Mouse (Mus musculus): ENCODE results near the gene Bcr. TPM values are rescaled to one million over a fixed set of nuclear protein-coding genes. Genes with fewer than 3 reads are reported as not detected.

Gene Bcr
- polyA plus RNA-seq, 1 experiment from 2014 or later = 1.6 TPM

DNA sequence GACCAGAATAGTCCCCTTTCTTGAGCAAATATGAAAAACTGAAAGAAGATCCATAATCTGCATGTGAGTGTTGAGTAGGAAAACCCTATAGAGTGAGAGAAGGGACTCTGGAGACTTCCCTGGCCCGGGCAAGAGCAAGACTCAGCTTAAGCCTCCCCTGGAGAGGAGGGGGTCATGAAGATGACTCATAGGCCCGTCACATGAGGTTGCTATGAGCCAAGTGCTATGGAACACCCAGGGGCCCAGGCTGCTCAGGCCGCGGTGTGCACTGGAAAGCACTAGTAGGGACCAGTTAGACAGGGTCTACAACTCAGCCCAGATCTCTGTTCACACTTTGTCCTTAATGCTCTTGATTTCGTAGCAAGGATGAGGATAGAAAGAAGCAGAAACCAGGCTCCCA lies 54.8 kb downstream of the Bcr start:
- no peaks in the 10 kb centered on the region for H3K36me3 ChIP-seq
- no peak overlapping the region for H3K9ac ChIP-seq
- 59% methylated on average over 5 of the region's 5 CpGs for WGBS (ENCODE audit: insufficient replicate concordance)
- ATAC-seq (ENCODE audit: low read depth) (no peak), DNase-seq (no peak)
- H3K4me2 ChIP-seq = no peak overlapping the region
- H3K27me3 ChIP-seq = no peaks in the 10 kb centered on the region
- H3K4me1 ChIP-seq (replicated peaks) = peaks cover 6% of the 10 kb centered on the region; the same call in 1 of the 2 replicates
- no peak overlapping the region for H3K4me3 ChIP-seq (replicated peaks)
- H3K27ac ChIP-seq = no peak overlapping the region
- H3K9me3 ChIP-seq (replicated peaks) = no peaks in the 10 kb centered on the region

DNA sequence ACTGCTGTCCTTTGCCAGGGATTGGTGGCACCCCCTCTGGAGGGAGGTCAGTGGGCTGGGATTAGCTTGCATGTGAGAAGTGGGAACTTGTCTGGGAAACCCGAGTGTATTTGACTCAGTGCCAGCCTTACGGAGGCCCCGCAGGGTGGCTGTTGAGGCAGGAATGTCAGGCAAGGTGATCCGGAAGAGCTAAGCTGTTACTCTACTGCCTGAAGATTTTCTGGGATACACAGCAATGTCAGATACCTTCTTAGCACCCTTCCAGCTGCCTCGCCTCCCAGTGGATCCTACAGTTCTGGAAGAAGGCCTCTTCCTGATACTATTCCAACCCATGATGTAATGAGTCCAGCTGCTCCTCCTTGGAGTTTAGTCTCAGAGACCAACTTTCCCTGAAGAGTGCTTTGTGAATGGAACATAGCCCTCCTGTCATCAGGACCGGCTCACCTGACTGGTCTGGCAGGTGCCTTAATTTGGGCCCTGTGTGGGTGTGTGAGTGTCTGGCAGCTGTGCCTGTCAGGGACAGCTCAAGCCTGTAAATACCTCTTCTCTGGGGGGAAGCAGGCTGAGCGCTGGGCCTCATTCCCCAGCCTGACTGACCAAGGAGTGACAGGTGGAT lies 56.6 kb downstream of the Bcr start:
- H3K4me1 ChIP-seq (replicated peaks) = peaks cover 17% of the 10 kb centered on the region
- no peak overlapping the region for H3K4me2 ChIP-seq
- H3K36me3 ChIP-seq = no peaks in the 10 kb centered on the region
- no peak overlapping the region for H3K27ac ChIP-seq
- no peak overlapping the region for H3K4me3 ChIP-seq (replicated peaks)
- 74% methylated on average over 7 of the region's 7 CpGs for WGBS (ENCODE audit: insufficient replicate concordance)
- DNase-seq (no peak), ATAC-seq (ENCODE audit: low read depth) (no peak)
- no peak overlapping the region for H3K9ac ChIP-seq
- no peaks in the 10 kb centered on the region for H3K9me3 ChIP-seq (replicated peaks)
- no peaks in the 10 kb centered on the region for H3K27me3 ChIP-seq

DNA sequence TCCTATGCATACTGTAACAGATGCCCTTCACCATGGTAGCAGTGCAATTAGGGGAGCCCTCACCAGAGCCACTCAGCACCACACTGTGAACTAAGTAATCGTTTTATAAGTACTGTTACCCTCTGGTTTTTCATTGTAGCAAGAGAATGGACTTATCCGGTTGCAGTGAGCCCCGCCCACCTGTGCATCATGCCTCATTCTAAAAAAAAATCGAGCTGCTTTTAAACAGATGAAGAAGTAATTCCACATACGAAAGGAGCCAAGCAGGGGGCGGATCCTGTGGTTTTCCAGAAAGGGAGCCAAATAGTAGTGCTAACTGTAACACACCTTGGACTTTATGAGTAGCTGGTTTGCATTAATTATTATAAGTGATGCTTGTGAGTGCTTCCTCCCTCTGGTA lies 58.1 kb downstream of the Bcr start:
- H3K4me1 ChIP-seq (replicated peaks) = peaks cover 17% of the 10 kb centered on the region
- ATAC-seq (ENCODE audit: low read depth) (no peak), DNase-seq (no peak)
- no peak overlapping the region for H3K4me3 ChIP-seq (replicated peaks)
- no peak overlapping the region for H3K27ac ChIP-seq
- H3K36me3 ChIP-seq = no peaks in the 10 kb centered on the region
- H3K4me2 ChIP-seq = no peak overlapping the region
- WGBS (ENCODE audit: insufficient replicate concordance) = 62% methylated on average over 6 of the region's 6 CpGs
- no peaks in the 10 kb centered on the region for H3K9me3 ChIP-seq (replicated peaks)
- H3K27me3 ChIP-seq = no peaks in the 10 kb centered on the region
- no peak overlapping the region for H3K9ac ChIP-seq

DNA sequence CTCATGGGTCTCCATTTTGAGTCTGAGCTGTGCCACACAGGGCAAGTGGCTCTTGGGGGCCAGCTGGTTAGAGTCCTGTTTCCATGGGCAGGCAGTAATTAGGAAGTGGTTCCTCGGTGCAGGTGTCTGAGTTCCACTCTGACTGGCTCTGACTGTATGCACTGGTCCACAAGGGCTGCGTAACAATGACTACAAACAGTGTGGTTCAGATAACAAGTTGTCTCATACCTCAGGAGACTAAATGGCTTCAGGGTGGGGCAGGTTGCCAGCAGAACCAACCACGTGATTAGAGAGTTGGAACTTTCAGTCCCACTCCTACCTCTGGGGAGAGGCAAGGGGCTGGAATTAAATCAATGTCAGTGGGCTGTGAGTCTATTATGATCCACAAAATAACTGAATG lies 59.0 kb downstream of the Bcr start:
- no peak overlapping the region for H3K9ac ChIP-seq
- no peaks in the 10 kb centered on the region for H3K36me3 ChIP-seq
- WGBS (ENCODE audit: insufficient replicate concordance) = 18% methylated on average over 3 of the region's 3 CpGs
- 0 out of 2 replicates have a peak, but pooled peaks have one; percentile 46 for ATAC-seq (ENCODE audit: low read depth)
- H3K4me1 ChIP-seq (replicated peaks) = peaks cover 17% of the 10 kb centered on the region
- H3K9me3 ChIP-seq (replicated peaks) = no peaks in the 10 kb centered on the region
- no peak overlapping the region for H3K4me3 ChIP-seq (replicated peaks)
- DNase-seq = no peak
- no peaks in the 10 kb centered on the region for H3K27me3 ChIP-seq
- no peak overlapping the region for H3K27ac ChIP-seq
- H3K4me2 ChIP-seq = no peak overlapping the region

DNA sequence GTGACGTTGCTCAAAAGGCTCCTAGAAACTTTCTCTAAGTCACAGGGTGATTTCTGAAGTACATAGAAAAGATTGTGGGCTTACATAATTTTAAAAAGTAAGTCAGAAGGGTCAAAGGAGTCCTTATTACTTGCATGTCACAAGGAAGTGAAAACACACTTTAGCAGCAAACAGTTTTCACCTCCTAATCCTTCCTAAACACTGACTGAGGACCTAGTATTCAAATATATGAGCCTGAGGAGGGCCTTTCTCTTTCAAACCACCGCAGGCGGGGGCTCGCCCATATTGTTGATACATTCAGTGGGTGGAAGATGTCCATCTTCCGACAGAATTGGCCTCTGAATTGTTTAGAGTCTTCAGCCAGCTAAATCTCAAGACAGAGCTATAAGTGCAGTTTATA lies 59.8 kb downstream of the Bcr start:
- ATAC-seq (ENCODE audit: low read depth) = no peak
- Histone ChIP-seq H3K27me3 (no peaks in the 10 kb centered on the region), H3K27ac (no peak overlapping the region), H3K36me3 (no peaks in the 10 kb centered on the region), H3K9me3 (replicated peaks) (no peaks in the 10 kb centered on the region), H3K4me2 (no peak overlapping the region), H3K9ac (no peak overlapping the region), H3K4me3 (replicated peaks) (no peak overlapping the region), H3K4me1 (replicated peaks) (peaks cover 17% of the 10 kb centered on the region)
- WGBS (ENCODE audit: insufficient replicate concordance) = 76% methylated on average over 5 of the region's 5 CpGs
- DNase-seq = no peak

DNA sequence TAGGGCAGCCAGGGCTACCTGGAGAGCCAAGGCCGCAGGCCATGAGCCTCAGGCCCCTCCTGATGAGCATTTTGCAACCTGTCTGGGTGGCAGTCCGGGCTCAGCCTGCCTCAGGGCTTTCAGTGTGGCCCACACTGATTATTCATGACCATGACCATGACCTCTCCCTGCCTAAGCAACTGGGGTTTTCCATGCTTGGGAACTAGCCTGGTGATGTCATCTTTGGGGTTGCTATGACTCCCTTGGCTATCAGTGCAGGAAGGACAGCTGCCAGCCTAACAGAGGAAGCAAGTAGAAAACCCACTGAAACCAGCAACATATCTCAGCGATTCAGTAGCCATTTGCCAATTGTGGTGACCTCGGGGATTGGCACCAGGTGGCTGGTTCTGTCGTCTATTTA lies 60.6 kb downstream of the Bcr start:
- H3K27ac ChIP-seq = no peak overlapping the region
- ATAC-seq (ENCODE audit: low read depth) = peak; percentile 65
- 34% methylated on average over 5 of the region's 5 CpGs for WGBS (ENCODE audit: insufficient replicate concordance)

DNA sequence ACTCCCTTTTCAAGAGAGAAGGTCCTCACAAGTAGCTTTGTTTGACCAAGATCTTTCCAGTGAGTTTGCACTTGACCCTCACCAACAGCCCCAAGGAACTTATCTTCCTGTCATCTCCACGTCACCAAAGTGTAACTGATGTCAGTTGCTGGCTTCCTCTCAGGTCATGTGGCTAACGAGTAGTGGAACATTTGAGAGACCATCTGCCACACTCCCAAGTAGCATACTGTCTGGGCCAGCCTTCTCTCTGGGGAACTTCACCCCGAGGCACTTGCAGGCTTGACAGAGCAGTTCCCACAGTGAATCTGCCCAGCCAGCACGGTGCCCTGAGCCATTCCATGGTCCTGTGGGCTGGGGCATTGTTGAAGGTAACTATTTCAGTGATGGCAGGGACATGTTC lies 65.2 kb downstream of the Bcr start:
- WGBS (ENCODE audit: insufficient replicate concordance) = 38% methylated on average over 4 of the region's 4 CpGs
- Histone ChIP-seq H3K4me2 (no peak overlapping the region), H3K4me3 (replicated peaks) (no peak overlapping the region), H3K9ac (no peak overlapping the region), H3K4me1 (replicated peaks) (peaks cover 16% of the 10 kb centered on the region), H3K27ac (no peak overlapping the region), H3K9me3 (replicated peaks) (no peaks in the 10 kb centered on the region), H3K27me3 (no peaks in the 10 kb centered on the region), H3K36me3 (no peaks in the 10 kb centered on the region; the same call in 1 of the 2 replicates)
- DNase-seq = no peak
- ATAC-seq (ENCODE audit: low read depth) = no peak

More for the DNA sequence above, 60.6 kb downstream of the Bcr start:
- Histone ChIP-seq H3K27me3 (no peaks in the 10 kb centered on the region), H3K9me3 (replicated peaks) (no peaks in the 10 kb centered on the region), H3K9ac (no peak overlapping the region), H3K36me3 (no peaks in the 10 kb centered on the region), H3K4me1 (replicated peaks) (peaks cover 17% of the 10 kb centered on the region), H3K4me3 (replicated peaks) (no peak overlapping the region), H3K4me2 (no peak overlapping the region)
- DNase-seq = no peak

DNA sequence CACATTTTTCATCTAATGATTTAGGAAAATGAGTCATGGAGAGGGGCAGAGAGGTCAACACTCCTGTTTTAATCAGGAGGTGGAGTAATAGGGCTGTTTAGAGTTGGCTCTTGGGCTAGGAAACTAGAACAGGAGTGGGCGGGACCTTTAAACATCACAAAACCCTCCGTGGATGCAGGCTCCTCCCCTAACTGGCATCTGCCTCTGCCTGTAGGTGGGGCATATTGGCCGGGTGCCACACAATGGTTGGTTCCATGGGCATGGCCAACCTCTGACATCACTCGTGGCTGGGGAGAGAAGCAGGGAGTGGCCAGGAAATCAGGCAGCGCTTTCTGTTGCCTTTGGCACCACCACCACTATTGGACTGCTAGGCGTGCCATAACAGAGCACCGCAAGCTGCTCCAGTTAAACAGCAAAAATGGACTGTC lies 68.9 kb downstream of the Bcr start:
- Histone ChIP-seq H3K27me3 (no peaks in the 10 kb centered on the region), H3K9ac (no peak overlapping the region), H3K4me2 (no peak overlapping the region), H3K4me3 (replicated peaks) (no peak overlapping the region), H3K9me3 (replicated peaks) (no peaks in the 10 kb centered on the region), H3K4me1 (replicated peaks) (peaks cover 6% of the 10 kb centered on the region; the same call in 1 of the 2 replicates), H3K36me3 (peaks cover 21% of the 10 kb centered on the region), H3K27ac (no peak overlapping the region)
- ATAC-seq (ENCODE audit: low read depth) (no peak), DNase-seq (no peak)
- 63% methylated on average over 7 of the region's 7 CpGs for WGBS (ENCODE audit: insufficient replicate concordance)

DNA sequence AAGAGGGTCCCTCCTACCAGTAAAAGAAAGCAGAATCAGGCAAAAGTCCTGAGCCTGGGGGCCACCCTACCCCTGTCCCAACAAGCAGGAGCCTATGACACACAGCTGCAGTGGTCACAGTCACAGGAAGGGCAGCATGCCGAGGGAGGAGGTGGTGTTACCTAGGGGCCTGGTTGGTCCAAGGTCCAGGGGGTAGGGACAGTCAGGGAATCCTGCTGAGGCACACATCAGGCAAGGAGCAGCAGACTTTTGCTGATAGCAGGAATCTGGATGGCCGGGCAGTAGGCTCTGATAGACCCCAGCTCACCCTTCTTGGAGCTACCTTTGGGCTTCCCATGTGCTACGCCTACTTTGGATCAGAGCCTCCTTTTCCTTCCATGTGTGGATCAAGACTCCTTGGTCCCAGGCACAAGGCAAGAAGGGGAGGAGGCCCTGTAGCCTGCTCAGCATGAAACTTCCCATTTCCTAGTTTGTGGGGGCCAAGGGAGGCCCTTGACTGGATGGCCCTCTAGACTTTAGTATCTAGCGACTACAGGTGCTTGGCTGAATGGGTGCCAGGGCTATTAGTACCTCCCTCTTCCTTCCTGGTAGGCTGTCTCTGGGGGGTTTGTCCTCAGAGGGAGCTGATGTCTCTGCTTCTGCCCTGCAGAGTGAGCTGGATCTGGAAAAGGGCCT lies 70.1 kb downstream of the Bcr start:
- Histone ChIP-seq H3K27ac (no peak overlapping the region), H3K4me1 (replicated peaks) (peaks cover 6% of the 10 kb centered on the region; the same call in 1 of the 2 replicates), H3K9me3 (replicated peaks) (no peaks in the 10 kb centered on the region), H3K27me3 (no peaks in the 10 kb centered on the region), H3K36me3 (peaks cover 30% of the 10 kb centered on the region), H3K4me2 (no peak overlapping the region), H3K4me3 (replicated peaks) (no peak overlapping the region), H3K9ac (no peak overlapping the region)
- WGBS (ENCODE audit: insufficient replicate concordance) = 57% methylated on average over 4 of the region's 4 CpGs
- DNase-seq = no peak
- no peak; the same call in 1 of the 2 replicates for ATAC-seq (ENCODE audit: low read depth)

DNA sequence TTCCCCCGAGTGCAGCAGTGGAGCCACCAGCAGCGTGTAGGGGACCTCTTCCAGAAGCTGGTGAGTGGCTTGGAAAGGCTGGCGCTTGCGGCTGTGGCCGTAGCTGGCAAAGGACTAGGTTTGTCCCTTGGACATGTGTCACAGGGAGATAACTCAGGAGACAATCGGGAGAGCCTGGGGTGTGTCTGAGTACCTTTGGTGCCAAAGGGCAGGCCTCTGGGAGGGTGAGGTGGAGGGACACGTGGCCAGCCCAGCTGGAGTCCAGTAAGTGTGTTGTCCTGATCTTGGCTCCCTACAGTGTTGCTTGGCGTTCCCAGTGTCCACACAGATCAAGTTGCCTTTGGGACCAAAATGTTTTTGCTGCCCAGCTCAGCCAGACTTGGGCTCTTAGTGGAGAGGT lies 71.2 kb downstream of the Bcr start:
- H3K4me2 ChIP-seq = no peak overlapping the region
- H3K27me3 ChIP-seq = no peaks in the 10 kb centered on the region
- peaks cover 41% of the 10 kb centered on the region for H3K36me3 ChIP-seq
- no peaks in the 10 kb centered on the region for H3K9me3 ChIP-seq (replicated peaks)
- no peak overlapping the region for H3K27ac ChIP-seq
- no peak overlapping the region for H3K4me3 ChIP-seq (replicated peaks)
- H3K9ac ChIP-seq = no peak overlapping the region
- peaks cover 6% of the 10 kb centered on the region; the same call in 1 of the 2 replicates for H3K4me1 ChIP-seq (replicated peaks)
- ATAC-seq (ENCODE audit: low read depth) = no peak
- DNase-seq = no peak
- WGBS (ENCODE audit: insufficient replicate concordance) = 51% methylated on average over 8 of the region's 8 CpGs

DNA sequence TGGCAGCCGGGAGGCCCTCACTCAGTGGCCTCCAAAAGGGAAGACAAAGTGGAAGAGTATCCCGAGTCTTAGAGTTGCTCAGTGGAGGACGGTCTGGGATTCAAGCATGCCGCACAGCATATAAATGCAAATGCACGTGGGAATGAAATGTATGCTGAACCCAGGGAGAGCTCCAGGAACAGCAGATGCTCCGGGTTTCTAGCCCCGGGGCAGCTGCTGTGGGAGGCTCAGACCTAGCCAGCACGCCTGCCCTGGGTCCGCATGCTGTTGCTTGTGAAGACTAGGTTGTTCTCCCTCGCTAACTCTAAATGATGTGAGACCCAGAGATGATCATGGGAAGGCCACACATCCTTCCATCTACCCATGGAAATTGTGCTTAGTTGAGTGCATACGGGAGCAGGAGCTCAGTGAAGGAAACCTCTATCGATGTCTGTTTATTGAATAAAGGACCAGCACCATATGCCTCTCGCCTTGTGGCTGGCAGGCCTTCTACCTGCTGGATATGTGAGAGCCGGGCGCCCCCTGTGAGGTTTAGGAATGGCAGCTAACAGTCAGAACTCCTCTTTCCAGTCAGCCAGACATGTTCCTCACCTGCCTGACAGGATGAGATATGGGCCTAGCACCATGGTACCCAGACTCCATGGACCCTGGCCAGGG lies 74.6 kb downstream of the Bcr start:
- 79% methylated on average over 15 of the region's 15 CpGs for WGBS (ENCODE audit: insufficient replicate concordance)
- H3K9me3 ChIP-seq (replicated peaks) = no peaks in the 10 kb centered on the region
- H3K36me3 ChIP-seq = peaks cover 54% of the 10 kb centered on the region
- peaks cover 6% of the 10 kb centered on the region for H3K4me1 ChIP-seq (replicated peaks)
- DNase-seq (no peak), ATAC-seq (ENCODE audit: low read depth) (no peak)
- no peak overlapping the region for H3K9ac ChIP-seq
- H3K4me3 ChIP-seq (replicated peaks) = no peak overlapping the region
- no peak overlapping the region for H3K27ac ChIP-seq
- no peak overlapping the region for H3K4me2 ChIP-seq
- H3K27me3 ChIP-seq = no peaks in the 10 kb centered on the region
